Mouse (Mus musculus): ENCODE measurements around the gene Asic3. TPM values are rescaled to one million over a fixed set of nuclear protein-coding genes. Genes with fewer than 3 reads are reported as not detected.

Gene Asic3
- polyA plus RNA-seq, 1 experiment: 1.1 TPM

- peak; percentile 22 for DNase-seq (ENCODE audit: low read depth)
- TF ChIP-seq CTCF (IDR thresholded peaks at IDR 0.05; ENCODE audit: borderline replicate concordance, extremely low read depth, insufficient read depth, insufficient read length): no peak
- TF ChIP-seq POLR2A (IDR thresholded peaks at IDR 0.05; ENCODE audit: borderline replicate concordance, extremely low read depth, insufficient read depth, insufficient read length, poor library complexity, severe bottlenecking): no peak
Observed at GRCm38 (mm10) chr5:24424004-24424781, 11.0 kb downstream of the Asic3 start.

- no peak for TF ChIP-seq CTCF (IDR thresholded peaks at IDR 0.05; ENCODE audit: borderline replicate concordance, extremely low read depth, insufficient read depth, insufficient read length)
- TF ChIP-seq POLR2A (IDR thresholded peaks at IDR 0.05; ENCODE audit: borderline replicate concordance, extremely low read depth, insufficient read depth, insufficient read length, poor library complexity, severe bottlenecking): peak; percentile 66; the same call in 1 of the 2 replicates
- peak; percentile 91 for DNase-seq (ENCODE audit: low read depth)
Observed at GRCm38 (mm10) chr5:24424861-24425411, 11.7 kb downstream of the Asic3 start.

DNA sequence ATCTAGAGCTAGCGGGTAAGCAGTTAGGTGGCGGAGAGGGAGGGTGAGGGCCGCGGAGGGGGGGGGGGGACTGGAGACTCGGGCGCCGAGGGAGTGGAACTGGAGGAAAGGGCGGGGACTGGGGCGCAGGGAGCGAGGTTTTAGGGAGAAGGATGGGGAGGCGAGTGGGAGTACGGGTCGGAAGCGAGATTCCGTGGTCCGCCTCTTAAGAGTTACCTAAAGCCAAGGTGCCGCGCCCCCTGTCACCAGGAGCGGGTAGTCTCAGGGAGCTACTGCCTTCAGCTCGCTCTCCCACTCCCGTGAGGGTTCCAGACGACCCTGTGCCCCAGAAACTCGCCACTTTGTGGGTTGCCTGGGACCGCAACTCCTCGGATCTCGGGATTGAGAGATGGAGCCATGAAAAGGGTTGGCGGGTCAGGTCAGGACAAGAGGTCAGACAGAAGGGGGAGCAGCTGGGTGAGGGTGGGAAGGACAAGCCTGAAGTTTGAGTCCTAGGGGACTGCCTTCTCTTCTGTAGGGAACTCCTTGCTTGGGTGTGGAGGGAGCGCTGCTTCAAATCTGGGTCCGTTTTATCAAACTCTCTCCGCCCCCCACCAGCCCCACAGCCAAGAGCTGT is 12.3 kb downstream of the Asic3 start:
- 0 out of 2 replicates have a peak, but pooled peaks have one; percentile 15 for TF ChIP-seq CTCF (IDR thresholded peaks at IDR 0.05; ENCODE audit: borderline replicate concordance, extremely low read depth, insufficient read depth, insufficient read length)
- TF ChIP-seq POLR2A (IDR thresholded peaks at IDR 0.05; ENCODE audit: borderline replicate concordance, extremely low read depth, insufficient read depth, insufficient read length, poor library complexity, severe bottlenecking): no peak
- DNase-seq (ENCODE audit: low read depth): peak; percentile 59

GRCm38 (mm10) chr5:24426037-24426432 is 12.8 kb downstream of the Asic3 start:
- DNase-seq (ENCODE audit: low read depth): peak; percentile 58
- TF ChIP-seq CTCF (IDR thresholded peaks at IDR 0.05; ENCODE audit: borderline replicate concordance, extremely low read depth, insufficient read depth, insufficient read length) (no peak), POLR2A (IDR thresholded peaks at IDR 0.05; ENCODE audit: borderline replicate concordance, extremely low read depth, insufficient read depth, insufficient read length, poor library complexity, severe bottlenecking) (no peak)

DNA sequence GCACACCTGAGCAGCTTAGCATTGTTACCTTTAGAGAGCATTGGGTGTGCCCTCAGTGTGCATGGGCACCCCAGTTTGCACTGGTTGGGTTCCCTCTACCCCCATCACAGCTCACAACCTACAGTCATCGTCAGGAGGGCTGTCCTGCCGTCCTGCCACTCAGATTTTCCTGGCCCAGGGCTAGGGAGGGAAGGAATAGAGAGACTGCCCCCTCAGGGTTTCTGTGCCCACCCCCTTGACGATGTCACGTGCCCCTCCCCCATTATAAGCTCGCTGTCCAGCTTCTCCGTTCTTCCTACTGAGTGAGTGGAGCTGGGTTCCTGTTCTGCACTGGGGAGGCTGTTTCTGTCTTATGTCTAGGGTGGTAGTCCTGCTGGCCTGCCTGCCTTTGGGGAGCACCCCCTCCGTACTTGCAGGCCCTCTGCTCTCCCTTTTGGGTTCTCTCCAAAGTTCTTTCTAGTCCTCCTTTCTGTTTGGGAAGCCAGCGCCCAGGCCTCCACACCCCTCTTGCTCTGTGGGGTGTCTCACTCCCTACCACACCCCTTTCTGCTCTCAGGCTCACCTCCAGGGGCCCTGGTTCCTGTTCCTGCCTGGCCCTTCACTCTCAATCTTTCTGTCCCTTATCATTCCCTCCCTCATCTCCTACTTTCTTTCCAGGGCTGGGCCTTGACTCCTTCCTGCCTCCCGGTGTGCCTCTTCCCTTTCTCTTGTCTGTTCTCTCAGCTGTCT is 13.5 kb downstream of the Asic3 start:
- no peak for DNase-seq (ENCODE audit: low read depth)
- TF ChIP-seq CTCF (IDR thresholded peaks at IDR 0.05; ENCODE audit: borderline replicate concordance, extremely low read depth, insufficient read depth, insufficient read length) (no peak), POLR2A (IDR thresholded peaks at IDR 0.05; ENCODE audit: borderline replicate concordance, extremely low read depth, insufficient read depth, insufficient read length, poor library complexity, severe bottlenecking) (no peak)

DNA sequence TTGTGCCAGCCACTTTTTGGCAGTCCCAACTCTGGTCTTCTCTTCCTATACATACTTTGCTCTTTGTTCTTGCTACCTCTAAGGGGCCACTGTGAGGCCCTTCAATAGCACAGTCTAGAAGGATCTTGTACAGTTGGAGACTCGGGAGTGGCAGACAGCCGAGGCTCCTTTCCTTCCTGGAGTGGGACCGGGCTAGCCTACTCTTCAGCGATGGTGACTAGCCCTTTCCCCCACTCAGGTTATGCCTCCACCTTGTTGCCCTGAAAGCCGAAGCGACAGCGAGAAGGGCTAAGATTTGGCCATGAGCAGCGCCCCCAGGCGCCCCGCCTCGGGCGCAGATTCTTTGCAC is 14.1 kb downstream of the Asic3 start:
- TF ChIP-seq CTCF (IDR thresholded peaks at IDR 0.05; ENCODE audit: borderline replicate concordance, extremely low read depth, insufficient read depth, insufficient read length) (no peak), POLR2A (IDR thresholded peaks at IDR 0.05; ENCODE audit: borderline replicate concordance, extremely low read depth, insufficient read depth, insufficient read length, poor library complexity, severe bottlenecking) (no peak)
- DNase-seq (ENCODE audit: low read depth): no peak

GRCm38 (mm10) chr5:24427981-24428402 is 14.8 kb downstream of the Asic3 start:
- DNase-seq (ENCODE audit: low read depth): peak; percentile 33
- TF ChIP-seq POLR2A (IDR thresholded peaks at IDR 0.05; ENCODE audit: borderline replicate concordance, extremely low read depth, insufficient read depth, insufficient read length, poor library complexity, severe bottlenecking) (no peak), CTCF (IDR thresholded peaks at IDR 0.05; ENCODE audit: borderline replicate concordance, extremely low read depth, insufficient read depth, insufficient read length) (no peak)

DNA sequence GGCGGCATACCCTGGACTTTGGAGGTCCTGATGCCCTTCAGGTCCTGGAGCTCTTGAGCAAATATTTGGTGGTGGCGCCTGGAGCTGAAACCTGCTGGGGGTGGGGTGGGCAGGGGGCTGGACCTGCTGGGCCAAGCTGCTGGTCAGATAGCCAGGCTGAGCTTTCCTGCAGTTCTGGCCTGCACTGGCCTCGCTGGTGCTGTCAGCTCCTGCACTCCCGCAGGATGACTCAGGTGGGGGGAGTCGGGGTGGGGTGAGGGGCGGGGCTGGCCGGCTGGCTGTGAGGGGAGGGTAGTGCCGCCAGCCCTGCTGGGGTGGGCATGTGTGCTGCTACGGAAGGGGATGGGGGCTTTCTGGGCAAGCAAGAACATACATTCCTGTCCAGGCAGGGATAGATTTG is 15.4 kb downstream of the Asic3 start:
- TF ChIP-seq CTCF (IDR thresholded peaks at IDR 0.05; ENCODE audit: borderline replicate concordance, extremely low read depth, insufficient read depth, insufficient read length): no peak
- no peak for TF ChIP-seq POLR2A (IDR thresholded peaks at IDR 0.05; ENCODE audit: borderline replicate concordance, extremely low read depth, insufficient read depth, insufficient read length, poor library complexity, severe bottlenecking)
- DNase-seq (ENCODE audit: low read depth): no peak

DNA sequence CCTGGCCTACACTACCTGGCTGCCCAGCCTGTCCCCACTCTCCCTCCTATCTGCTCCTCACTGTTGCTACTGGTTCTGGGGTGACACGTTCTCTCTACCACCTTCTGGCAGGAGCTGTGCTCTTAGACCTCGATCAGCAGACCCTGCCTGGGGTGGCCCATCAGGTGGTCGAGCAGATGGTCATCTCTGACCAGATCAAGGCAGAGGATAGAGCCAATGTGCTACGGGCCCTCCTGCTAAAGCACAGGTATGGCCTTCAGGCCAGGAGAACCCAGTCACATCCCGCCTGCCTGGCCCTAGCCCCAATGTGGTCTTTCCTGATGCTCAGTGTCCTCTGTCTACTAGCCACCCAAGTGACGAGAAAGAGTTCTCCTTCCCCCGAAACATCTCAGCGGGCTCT is 20.8 kb downstream of the Asic3 start:
- TF ChIP-seq CTCF (IDR thresholded peaks at IDR 0.05; ENCODE audit: borderline replicate concordance, extremely low read depth, insufficient read depth, insufficient read length) (no peak), POLR2A (IDR thresholded peaks at IDR 0.05; ENCODE audit: borderline replicate concordance, extremely low read depth, insufficient read depth, insufficient read length, poor library complexity, severe bottlenecking) (no peak)
- DNase-seq (ENCODE audit: low read depth): no peak

DNA sequence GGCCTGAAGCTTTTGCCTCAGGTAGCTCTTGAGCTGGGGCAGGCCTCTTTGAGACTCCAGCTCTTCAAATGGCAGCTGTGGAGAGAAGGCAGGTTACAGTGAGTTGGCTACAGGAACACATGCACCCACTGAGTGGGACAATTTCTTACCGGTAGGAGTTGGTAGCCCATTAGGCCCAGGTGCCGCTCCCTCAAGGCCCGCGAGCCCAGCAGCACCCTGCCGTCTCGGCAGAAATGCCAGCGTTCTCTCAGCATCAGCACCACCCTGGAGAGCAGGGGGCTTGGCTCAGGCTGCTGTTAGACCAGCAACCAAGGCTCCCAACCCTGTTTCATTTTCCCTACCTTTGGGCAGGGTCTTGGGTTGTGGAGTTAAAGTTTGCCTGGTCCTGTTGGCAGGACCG is 28.0 kb downstream of the Asic3 start:
- no peak for TF ChIP-seq CTCF (IDR thresholded peaks at IDR 0.05; ENCODE audit: borderline replicate concordance, extremely low read depth, insufficient read depth, insufficient read length)
- no peak for TF ChIP-seq POLR2A (IDR thresholded peaks at IDR 0.05; ENCODE audit: borderline replicate concordance, extremely low read depth, insufficient read depth, insufficient read length, poor library complexity, severe bottlenecking)
- DNase-seq (ENCODE audit: low read depth): no peak

- TF ChIP-seq CTCF (IDR thresholded peaks at IDR 0.05; ENCODE audit: borderline replicate concordance, extremely low read depth, insufficient read depth, insufficient read length) (no peak), POLR2A (IDR thresholded peaks at IDR 0.05; ENCODE audit: borderline replicate concordance, extremely low read depth, insufficient read depth, insufficient read length, poor library complexity, severe bottlenecking) (no peak)
- no peak for DNase-seq (ENCODE audit: low read depth)
Observed at GRCm38 (mm10) chr5:24442029-24442428, 28.8 kb downstream of the Asic3 start.

All from brain, embryonic 14.5 days (tissue).